Mouse (Mus musculus): Measurements from ENCODE around the gene Naglu. TPM values are rescaled to one million over a fixed set of nuclear protein-coding genes. Genes with fewer than 3 reads are reported as not detected.
A peak's percentile ranks its signal among the peaks of the same experiment; 100 is the strongest.

Gene Naglu
- polyA plus RNA-seq, 1 experiment = 12.7 TPM

DNA sequence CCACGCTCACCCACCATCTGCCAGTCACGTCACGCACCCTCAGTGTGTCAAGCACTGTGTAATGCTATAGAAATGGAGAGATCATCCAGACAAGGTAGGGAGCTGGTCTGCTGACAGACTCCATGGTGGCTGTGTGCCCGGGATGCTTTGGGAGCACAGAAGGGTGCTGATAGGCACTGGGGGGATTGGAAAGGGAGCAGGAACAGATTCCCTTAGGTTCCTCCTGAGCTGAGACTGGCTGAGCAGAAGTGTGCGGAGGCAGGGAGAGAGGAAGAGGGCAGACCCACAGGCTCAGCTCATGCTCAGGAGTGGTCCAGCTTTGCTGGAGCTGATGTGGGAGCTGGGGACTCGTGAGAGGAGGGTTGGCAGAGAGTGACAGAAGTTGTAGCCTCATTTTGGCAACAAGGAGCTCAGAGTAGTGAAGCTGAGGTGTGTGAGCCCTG, 18.7 kb upstream of the Naglu start:
- Histone ChIP-seq H3K27ac (ENCODE audit: insufficient read depth, low read length) (no peak overlapping the region; the same call in 1 of the 2 replicates), H3K4me3 (replicated peaks; ENCODE audit: insufficient read depth, low read depth, low read length) (no peak overlapping the region), H3K27me3 (ENCODE audit: control insufficient read depth, insufficient read depth, low read length) (no peaks in the 10 kb centered on the region), H3K4me1 (ENCODE audit: control insufficient read depth, insufficient read depth, low read length) (peaks cover 21% of the 10 kb centered on the region)
- peak; percentile 57 to 59 for DNase-seq
- no peak for TF ChIP-seq CTCF (IDR thresholded peaks at IDR 0.05; ENCODE audit: borderline replicate concordance, insufficient read depth, low read depth, low read length)
- TF ChIP-seq POLR2A (IDR thresholded peaks at IDR 0.05; ENCODE audit: borderline replicate concordance, insufficient read depth, low read length) = no peak
- WGBS = 17% methylated on average over 6 of the region's 6 CpGs

DNA sequence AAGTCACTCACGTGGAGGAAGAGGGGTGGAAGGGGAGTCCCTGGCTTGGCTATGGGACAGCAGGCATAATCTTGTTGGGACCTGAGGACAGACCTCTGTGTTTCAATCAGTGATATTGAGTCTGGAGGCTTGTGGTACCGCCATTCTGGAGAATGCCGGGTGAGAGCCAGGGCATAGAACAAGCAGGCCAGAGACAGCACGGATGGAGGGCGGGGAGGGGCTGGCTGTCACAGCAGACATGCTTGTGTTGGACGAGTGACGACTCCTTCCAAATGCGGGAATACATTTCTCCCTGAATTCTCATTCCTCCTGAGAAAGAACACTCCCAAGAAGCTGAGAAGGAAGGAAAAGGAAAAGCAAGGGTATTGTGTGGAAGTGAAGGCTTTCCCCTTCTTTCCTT, 18.2 kb upstream of the Naglu start:
- no peak overlapping the region for H3K4me3 ChIP-seq (replicated peaks; ENCODE audit: insufficient read depth, low read depth, low read length)
- peaks cover 21% of the 10 kb centered on the region for H3K4me1 ChIP-seq (ENCODE audit: control insufficient read depth, insufficient read depth, low read length)
- WGBS = 72% methylated on average over 8 of the region's 8 CpGs
- DNase-seq = no peak
- TF ChIP-seq POLR2A (IDR thresholded peaks at IDR 0.05; ENCODE audit: borderline replicate concordance, insufficient read depth, low read length) = no peak
- no peak for TF ChIP-seq CTCF (IDR thresholded peaks at IDR 0.05; ENCODE audit: borderline replicate concordance, insufficient read depth, low read depth, low read length)
- no peak overlapping the region; the same call in 1 of the 2 replicates for H3K27ac ChIP-seq (ENCODE audit: insufficient read depth, low read length)
- H3K27me3 ChIP-seq (ENCODE audit: control insufficient read depth, insufficient read depth, low read length) = no peaks in the 10 kb centered on the region

GRCm38 (mm10) chr11:101052751-101053473, 16.9 kb upstream of the Naglu start:
- Histone ChIP-seq H3K27ac (ENCODE audit: insufficient read depth, low read length) (no peak overlapping the region), H3K4me1 (ENCODE audit: control insufficient read depth, insufficient read depth, low read length) (peaks cover 21% of the 10 kb centered on the region), H3K27me3 (ENCODE audit: control insufficient read depth, insufficient read depth, low read length) (no peaks in the 10 kb centered on the region), H3K4me3 (replicated peaks; ENCODE audit: insufficient read depth, low read depth, low read length) (no peak overlapping the region)
- no peak for DNase-seq
- TF ChIP-seq POLR2A (IDR thresholded peaks at IDR 0.05; ENCODE audit: borderline replicate concordance, insufficient read depth, low read length) (no peak), CTCF (IDR thresholded peaks at IDR 0.05; ENCODE audit: borderline replicate concordance, insufficient read depth, low read depth, low read length) (no peak)
- 81% methylated on average over 10 of the region's 10 CpGs for WGBS

GRCm38 (mm10) chr11:101053974-101054373, 15.8 kb upstream of the Naglu start:
- no peak overlapping the region for H3K27ac ChIP-seq (ENCODE audit: insufficient read depth, low read length)
- H3K4me3 ChIP-seq (replicated peaks; ENCODE audit: insufficient read depth, low read depth, low read length) = no peak overlapping the region
- DNase-seq = no peak
- whole genome bisulfite sequencing = 100% methylated on average over 1 of the region's 1 CpGs
- no peaks in the 10 kb centered on the region for H3K27me3 ChIP-seq (ENCODE audit: control insufficient read depth, insufficient read depth, low read length)
- peaks cover 25% of the 10 kb centered on the region for H3K4me1 ChIP-seq (ENCODE audit: control insufficient read depth, insufficient read depth, low read length)
- TF ChIP-seq CTCF (IDR thresholded peaks at IDR 0.05; ENCODE audit: borderline replicate concordance, insufficient read depth, low read depth, low read length) (peak; percentile 34; the same call in 1 of the 2 replicates), POLR2A (IDR thresholded peaks at IDR 0.05; ENCODE audit: borderline replicate concordance, insufficient read depth, low read length) (no peak)

GRCm38 (mm10) chr11:101055418-101055817, 14.4 kb upstream of the Naglu start:
- Histone ChIP-seq H3K27me3 (ENCODE audit: control insufficient read depth, insufficient read depth, low read length) (no peaks in the 10 kb centered on the region), H3K4me3 (replicated peaks; ENCODE audit: insufficient read depth, low read depth, low read length) (no peak overlapping the region), H3K4me1 (ENCODE audit: control insufficient read depth, insufficient read depth, low read length) (peaks cover 19% of the 10 kb centered on the region), H3K27ac (ENCODE audit: insufficient read depth, low read length) (no peak overlapping the region)
- 64% methylated on average over 14 of the region's 14 CpGs for WGBS
- TF ChIP-seq POLR2A (IDR thresholded peaks at IDR 0.05; ENCODE audit: borderline replicate concordance, insufficient read depth, low read length) (no peak), CTCF (IDR thresholded peaks at IDR 0.05; ENCODE audit: borderline replicate concordance, insufficient read depth, low read depth, low read length) (no peak)
- DNase-seq = no peak

DNA sequence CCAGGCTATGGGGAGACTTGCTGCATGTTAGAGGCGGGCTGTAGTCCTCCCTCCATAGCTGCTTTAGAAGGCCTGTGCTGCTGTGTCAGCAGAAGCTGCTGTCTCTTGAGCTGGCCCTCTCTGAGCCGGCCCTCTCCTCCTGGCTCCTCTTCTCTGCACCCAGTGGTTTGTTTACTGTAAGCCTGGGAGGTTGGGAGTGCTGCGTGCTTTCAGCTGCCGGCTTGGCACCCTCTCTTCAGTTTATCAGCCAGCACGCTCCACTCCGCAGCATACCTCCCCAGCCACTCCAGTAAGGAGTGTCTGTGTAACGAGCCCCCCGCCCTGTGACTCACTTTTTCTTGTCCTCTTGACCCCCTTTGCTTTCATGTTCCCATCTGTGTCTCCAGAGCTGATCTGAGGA, 12.9 kb upstream of the Naglu start:
- no peak for TF ChIP-seq CTCF (IDR thresholded peaks at IDR 0.05; ENCODE audit: borderline replicate concordance, insufficient read depth, low read depth, low read length)
- no peak for TF ChIP-seq POLR2A (IDR thresholded peaks at IDR 0.05; ENCODE audit: borderline replicate concordance, insufficient read depth, low read length)

GRCm38 (mm10) chr11:101057860-101058259, 12.0 kb upstream of the Naglu start:
- Histone ChIP-seq H3K4me3 (replicated peaks; ENCODE audit: insufficient read depth, low read depth, low read length) (no peak overlapping the region), H3K4me1 (ENCODE audit: control insufficient read depth, insufficient read depth, low read length) (peaks cover 24% of the 10 kb centered on the region), H3K27ac (ENCODE audit: insufficient read depth, low read length) (peak overlapping the region; percentile 10; the same call in 1 of the 2 replicates), H3K27me3 (ENCODE audit: control insufficient read depth, insufficient read depth, low read length) (no peaks in the 10 kb centered on the region)
- peak; percentile 83 for TF ChIP-seq CTCF (IDR thresholded peaks at IDR 0.05; ENCODE audit: borderline replicate concordance, insufficient read depth, low read depth, low read length)
- TF ChIP-seq POLR2A (IDR thresholded peaks at IDR 0.05; ENCODE audit: borderline replicate concordance, insufficient read depth, low read length) = no peak
- DNase-seq = peak; percentile 87 to 92
- 17% methylated on average over 5 of the region's 5 CpGs for WGBS

More for the DNA sequence above, 12.9 kb upstream of the Naglu start:
- no peaks in the 10 kb centered on the region for H3K27me3 ChIP-seq (ENCODE audit: control insufficient read depth, insufficient read depth, low read length)
- H3K4me1 ChIP-seq (ENCODE audit: control insufficient read depth, insufficient read depth, low read length) = peaks cover 16% of the 10 kb centered on the region
- no peak overlapping the region for H3K4me3 ChIP-seq (replicated peaks; ENCODE audit: insufficient read depth, low read depth, low read length)
- H3K27ac ChIP-seq (ENCODE audit: insufficient read depth, low read length) = no peak overlapping the region; the same call in 1 of the 2 replicates
- WGBS = 32% methylated on average over 8 of the region's 8 CpGs
- DNase-seq = no peak

- DNase-seq = no peak
- Histone ChIP-seq H3K27me3 (ENCODE audit: control insufficient read depth, insufficient read depth, low read length) (no peaks in the 10 kb centered on the region), H3K4me1 (ENCODE audit: control insufficient read depth, insufficient read depth, low read length) (peaks cover 33% of the 10 kb centered on the region), H3K4me3 (replicated peaks; ENCODE audit: insufficient read depth, low read depth, low read length) (no peak overlapping the region), H3K27ac (ENCODE audit: insufficient read depth, low read length) (peak overlapping the region; percentile 10; the same call in 1 of the 2 replicates)
- TF ChIP-seq POLR2A (IDR thresholded peaks at IDR 0.05; ENCODE audit: borderline replicate concordance, insufficient read depth, low read length) (no peak), CTCF (IDR thresholded peaks at IDR 0.05; ENCODE audit: borderline replicate concordance, insufficient read depth, low read depth, low read length) (no peak)
- 83% methylated on average over 5 of the region's 5 CpGs for WGBS
These were observed 11.1 kb upstream of the Naglu start for GRCm38 (mm10) chr11:101058726-101059125.
